Mouse (Mus musculus) testis, adult 2 months (tissue): ENCODE results near the gene Tepp. TPM values are rescaled to one million over a fixed set of nuclear protein-coding genes. Genes with fewer than 3 reads are reported as not detected.

ENCODE experiments used
- H3K27ac ChIP-seq: fragments of 200-500 bp; 2 replicates; pipeline ENCODE4 v1.5.1; 2012; ENCODE audit warnings: low read depth, low read length; ENCODE audit not compliant: control insufficient read depth, insufficient read depth
- H3K27me3 ChIP-seq: fragments of 200-500 bp; 2 replicates; pipeline ENCODE4 v1.6.1; 2012; ENCODE audit warnings: mild to moderate bottlenecking, low read length, moderate library complexity; ENCODE audit not compliant: control insufficient read depth, insufficient read depth
- H3K36me3 ChIP-seq: fragments of 200-500 bp; 2 replicates; pipeline ENCODE4 v1.6.1; 2012; ENCODE audit warnings: mild to moderate bottlenecking, low read length; ENCODE audit not compliant: control insufficient read depth, insufficient read depth
- H3K4me1 ChIP-seq: fragments of 200-500 bp; 2 replicates; pipeline ENCODE4 v1.6.1; 2012; ENCODE audit warnings: low read length; ENCODE audit not compliant: control insufficient read depth, insufficient read depth
- H3K4me3 ChIP-seq: fragments of 200-500 bp; 2 replicates; pipeline ENCODE4 v1.5.1; 2012; ENCODE audit warnings: low read depth, mild to moderate bottlenecking, low read length, moderate library complexity, mixed read lengths; ENCODE audit not compliant: control insufficient read depth
- CTCF ChIP-seq: fragments of 200-500 bp; IDR thresholded peaks from 2 replicates; pipeline ENCODE4 v1.5.1; 2012; ENCODE audit warnings: low read depth, mild to moderate bottlenecking, inconsistent platforms, low read length, moderate library complexity; ENCODE audit not compliant: control insufficient read depth, insufficient read depth, insufficient replicate concordance
- POLR2A ChIP-seq: fragments of 200-500 bp; IDR thresholded peaks from 2 replicates; pipeline ENCODE4 v1.6.1; 2012; ENCODE audit warnings: low read depth, mild to moderate bottlenecking, inconsistent platforms, low read length, moderate library complexity; ENCODE audit not compliant: control insufficient read depth
- polyA plus RNA-seq: library from polyadenylated mRNA; depleted of rRNA; stranded (reverse); fragments of >200 nt; gene quantifications from 2 replicates; pipeline ENCODE4 v1.2.3, GENCODE M21; 2012

Tepp gene
- polyA plus RNA-seq, 1 experiment, result 290 TPM

- H3K36me3 ChIP-seq, result no peaks in the 10 kb centered on the region
- H3K4me3 ChIP-seq, result peak overlapping the region; percentile 63
- H3K27ac ChIP-seq, result no peak overlapping the region
- no peaks in the 10 kb centered on the region for H3K27me3 ChIP-seq
- peaks cover 15% of the 10 kb centered on the region for H3K4me1 ChIP-seq
- TF ChIP-seq CTCF, result no peak
- no peak for TF ChIP-seq POLR2A
Observed at GRCm38 (mm10) chr8:95320224-95321139, 10.1 kb downstream of the Tepp start.

GRCm38 (mm10) chr8:95323201-95323600 is 12.8 kb downstream of the Tepp start:
- no peak overlapping the region for H3K27ac ChIP-seq
- H3K4me1 ChIP-seq, result peaks cover 15% of the 10 kb centered on the region
- H3K27me3 ChIP-seq, result no peaks in the 10 kb centered on the region
- H3K36me3 ChIP-seq, result no peaks in the 10 kb centered on the region
- H3K4me3 ChIP-seq, result no peak overlapping the region
- TF ChIP-seq CTCF (no peak), POLR2A (no peak)

- no peak for TF ChIP-seq POLR2A
- TF ChIP-seq CTCF, result no peak
- H3K27me3 ChIP-seq, result no peaks in the 10 kb centered on the region
- H3K4me1 ChIP-seq, result peaks cover 13% of the 10 kb centered on the region
- H3K4me3 ChIP-seq, result no peak overlapping the region
- no peak overlapping the region for H3K27ac ChIP-seq
- H3K36me3 ChIP-seq, result no peaks in the 10 kb centered on the region
Observed at GRCm38 (mm10) chr8:95324646-95325045, 14.3 kb downstream of the Tepp start.

GRCm38 (mm10) chr8:95326822-95327221 is 16.5 kb downstream of the Tepp start:
- TF ChIP-seq CTCF (no peak), POLR2A (no peak)
- Histone ChIP-seq H3K4me1 (no peaks in the 10 kb centered on the region), H3K36me3 (no peaks in the 10 kb centered on the region), H3K27ac (no peak overlapping the region), H3K4me3 (no peak overlapping the region), H3K27me3 (no peaks in the 10 kb centered on the region)

- H3K36me3 ChIP-seq, result no peaks in the 10 kb centered on the region
- no peaks in the 10 kb centered on the region for H3K4me1 ChIP-seq
Observed at GRCm38 (mm10) chr8:95327866-95328465, 17.6 kb downstream of the Tepp start.

GRCm38 (mm10) chr8:95330367-95330766 is 20.0 kb downstream of the Tepp start:
- Histone ChIP-seq H3K27me3 (no peaks in the 10 kb centered on the region), H3K4me1 (peaks cover 3% of the 10 kb centered on the region; the same call in 1 of the 2 replicates), H3K4me3 (no peak overlapping the region), H3K36me3 (no peaks in the 10 kb centered on the region; the same call in 1 of the 2 replicates), H3K27ac (no peak overlapping the region)
- TF ChIP-seq CTCF (no peak), POLR2A (no peak)

More at GRCm38 (mm10) chr8:95327866-95328465, 17.6 kb downstream of the Tepp start:
- no peaks in the 10 kb centered on the region for H3K27me3 ChIP-seq
- no peak for TF ChIP-seq CTCF
- no peak for TF ChIP-seq POLR2A
- H3K27ac ChIP-seq, result no peak overlapping the region
- H3K4me3 ChIP-seq, result no peak overlapping the region

GRCm38 (mm10) chr8:95331156-95331719 is 20.9 kb downstream of the Tepp start:
- TF ChIP-seq POLR2A (no peak), CTCF (no peak)
- H3K36me3 ChIP-seq, result no peaks in the 10 kb centered on the region; the same call in 1 of the 2 replicates

More at GRCm38 (mm10) chr8:95331156-95331719, 20.9 kb downstream of the Tepp start:
- Histone ChIP-seq H3K27ac (peak overlapping the region; percentile 63), H3K4me3 (peak overlapping the region; percentile 93), H3K4me1 (peaks cover 3% of the 10 kb centered on the region; the same call in 1 of the 2 replicates), H3K27me3 (no peaks in the 10 kb centered on the region)
